Mouse (Mus musculus) limb, embryonic 14.5 days (tissue): ENCODE measurements around the gene Rab19. TPM values are rescaled to one million over a fixed set of nuclear protein-coding genes. Genes with fewer than 3 reads are reported as not detected.
"Not testable (repeated sequence)": the region's sequence is repeated elsewhere in the genome, so short reads cannot be mapped to it uniquely, and the experiment has no call there.

Source experiments
- ATAC-seq: fragments of 200-750 bp; cut with Nextera tagmentation; 2 replicates; pipeline ENCODE4 v1.8.0; 2017; ENCODE audit warnings: low read depth, moderate number of reproducible peaks, moderate TSS enrichment; ENCODE audit not compliant: low FRiP score
- DNase-seq: peaks from one replicate; pipeline ENCODE4 v3.0.0-alpha.2; 2015; ENCODE audit warnings: low spot score
- H3K27ac ChIP-seq: fragments of 300-500 bp; sonication (generic); replicated peaks from 2 replicates; pipeline ENCODE4 v1.5.1; 2014; ENCODE audit warnings: low read depth, mild to moderate bottlenecking, low read length, moderate library complexity, mixed read lengths
- H3K27me3 ChIP-seq: fragments of 300-500 bp; sonication (generic); 2 replicates; pipeline ENCODE4 v1.6.1; 2014; ENCODE audit warnings: low read length, mixed read lengths; ENCODE audit not compliant: control insufficient read depth, insufficient read depth
- H3K36me3 ChIP-seq: fragments of 300-500 bp; sonication (generic); 2 replicates; pipeline ENCODE4 v1.6.1; 2014; ENCODE audit warnings: mild to moderate bottlenecking, low read length, moderate library complexity, mixed read lengths; ENCODE audit not compliant: control insufficient read depth, insufficient read depth
- H3K4me1 ChIP-seq: fragments of 300-500 bp; sonication (generic); 2 replicates; pipeline ENCODE4 v1.6.1; 2014; ENCODE audit warnings: antibody characterized with exemption, low read length, mixed read lengths; ENCODE audit not compliant: control insufficient read depth, insufficient read depth
- H3K4me2 ChIP-seq: fragments of 300-500 bp; sonication (generic); replicated peaks from 2 replicates; pipeline ENCODE4 v1.6.1; 2014; ENCODE audit warnings: low read depth, mild to moderate bottlenecking, low read length, moderate library complexity; ENCODE audit not compliant: severe bottlenecking
- H3K4me3 ChIP-seq: fragments of 300-500 bp; sonication (generic); replicated peaks from 2 replicates; pipeline ENCODE4 v1.5.1; 2014; ENCODE audit warnings: low read length
- H3K9ac ChIP-seq: fragments of 300-500 bp; sonication (generic); 2 replicates; pipeline ENCODE4 v1.6.1; 2014; ENCODE audit warnings: mild to moderate bottlenecking, low read depth, low read length, moderate library complexity; ENCODE audit not compliant: severe bottlenecking
- H3K9me3 ChIP-seq: fragments of 300-500 bp; sonication (generic); 2 replicates; pipeline ENCODE4 v1.6.1; 2016; ENCODE audit warnings: low read length; ENCODE audit not compliant: control insufficient read depth
- POLR2A ChIP-seq: fragments of 200-500 bp; IDR thresholded peaks from 2 replicates; pipeline ENCODE4 v1.8.0; 2012; ENCODE audit warnings: inconsistent platforms, mild to moderate bottlenecking, moderate library complexity, borderline replicate concordance; ENCODE audit not compliant: insufficient read depth, insufficient read length; ENCODE audit errors: extremely low read depth
- WGBS: fragments of 180-500 bp; shearing (Covaris S2); extraction: QIAGEN DNeasy Blood & Tissue Kit; methylation state at CpG from one replicate; pipeline ENCODE4 v1.1.7; 2014; 5-methylcytosine and 5-hydroxymethylcytosine counted together
- polyA plus RNA-seq, 2 experiments: library from polyadenylated mRNA; depleted of rRNA in 1 of 2; stranded (reverse) in 1 of 2; unstranded in 1 of 2; fragments of >200 nt; fragmentation: Nextera tagmentation in 1 of 2; extraction: Ambion mirVana in 1 of 2; gene quantifications; 2 replicates each; pipeline versions ENCODE4 v1.2.1 to v1.2.3; 2012 to 2014

Rab19 gene
- polyA plus RNA-seq, 2 experiments, result 0.52 to 1.3 TPM

GRCm38 (mm10) chr6:39433174-39433573, 52.2 kb downstream of the Rab19 start:
- no peak for ATAC-seq
- no peaks in the 10 kb centered on the region for H3K36me3 ChIP-seq
- 88% methylated on average over 4 of the region's 4 CpGs for WGBS
- no peak overlapping the region for H3K4me2 ChIP-seq
- DNase-seq, result no peak
- H3K9me3 ChIP-seq, result no peaks in the 10 kb centered on the region
- no peaks in the 10 kb centered on the region for H3K27me3 ChIP-seq
- H3K9ac ChIP-seq, result no peak overlapping the region
- H3K27ac ChIP-seq, result no peak overlapping the region
- TF ChIP-seq POLR2A, result no peak
- H3K4me3 ChIP-seq, result no peak overlapping the region
- no peaks in the 10 kb centered on the region for H3K4me1 ChIP-seq

- ATAC-seq, result no peak
Measured at GRCm38 (mm10) chr6:39433701-39434100, 52.7 kb downstream of the Rab19 start.

GRCm38 (mm10) chr6:39434111-39434885, 53.3 kb downstream of the Rab19 start:
- no peaks in the 10 kb centered on the region for H3K9me3 ChIP-seq
- TF ChIP-seq POLR2A, result no peak
- H3K27ac ChIP-seq, result no peak overlapping the region
- H3K36me3 ChIP-seq, result no peaks in the 10 kb centered on the region
- DNase-seq, result no peak
- no peak overlapping the region for H3K4me3 ChIP-seq
- no peaks in the 10 kb centered on the region for H3K27me3 ChIP-seq
- WGBS, result 69% methylated on average over 2 of the region's 2 CpGs
- no peak for ATAC-seq
- no peak overlapping the region for H3K9ac ChIP-seq
- no peak overlapping the region for H3K4me2 ChIP-seq
- H3K4me1 ChIP-seq, result no peaks in the 10 kb centered on the region

More at GRCm38 (mm10) chr6:39433701-39434100, 52.7 kb downstream of the Rab19 start:
- Histone ChIP-seq H3K36me3 (no peaks in the 10 kb centered on the region), H3K4me1 (no peaks in the 10 kb centered on the region), H3K4me3 (no peak overlapping the region), H3K27ac (no peak overlapping the region), H3K9me3 (no peaks in the 10 kb centered on the region), H3K4me2 (no peak overlapping the region), H3K9ac (no peak overlapping the region), H3K27me3 (no peaks in the 10 kb centered on the region)
- no peak for TF ChIP-seq POLR2A
- no peak for DNase-seq

- no peaks in the 10 kb centered on the region for H3K9me3 ChIP-seq
- H3K4me3 ChIP-seq, result no peak overlapping the region
- no peaks in the 10 kb centered on the region for H3K4me1 ChIP-seq
- 69% methylated on average over 2 of the region's 2 CpGs for WGBS
- H3K27me3 ChIP-seq, result no peaks in the 10 kb centered on the region
- ATAC-seq (no peak), DNase-seq (no peak)
- H3K36me3 ChIP-seq, result no peaks in the 10 kb centered on the region
- no peak overlapping the region for H3K4me2 ChIP-seq
- TF ChIP-seq POLR2A, result no peak
- no peak overlapping the region for H3K27ac ChIP-seq
- no peak overlapping the region for H3K9ac ChIP-seq
Measured at GRCm38 (mm10) chr6:39434886-39435492, 54.0 kb downstream of the Rab19 start.

GRCm38 (mm10) chr6:39435875-39436274, 54.9 kb downstream of the Rab19 start:
- Histone ChIP-seq H3K4me3 (no peak overlapping the region), H3K36me3 (no peaks in the 10 kb centered on the region), H3K27me3 (no peaks in the 10 kb centered on the region), H3K9me3 (no peaks in the 10 kb centered on the region), H3K27ac (no peak overlapping the region), H3K9ac (no peak overlapping the region), H3K4me1 (no peaks in the 10 kb centered on the region), H3K4me2 (no peak overlapping the region)
- ATAC-seq (no peak), DNase-seq (no peak)
- WGBS, result 84% methylated on average over 5 of the region's 5 CpGs
- no peak for TF ChIP-seq POLR2A

GRCm38 (mm10) chr6:39437519-39437918, 56.5 kb downstream of the Rab19 start:
- H3K9me3 ChIP-seq, H3K4me2 ChIP-seq, H3K27me3 ChIP-seq, H3K36me3 ChIP-seq, ATAC-seq, H3K4me3 ChIP-seq, H3K9ac ChIP-seq, DNase-seq, H3K27ac ChIP-seq, H3K4me1 ChIP-seq: not testable (repeated sequence)
- WGBS, result 90% methylated on average over 6 of the region's 6 CpGs

Other genes with a start within 250 kb of the Rab19 start
- gene Kdm7a, start 174.4 kb upstream of the Rab19 start, polyA plus RNA-seq (2012; rRNA removed), result 6.3 and 6.8 TPM in 2 replicates
- 6.4 and 7.5 TPM in 2 replicates for gene Kdm7a, start 174.4 kb upstream of the Rab19 start, polyA plus RNA-seq (2014; fragmentation: Nextera tagmentation; extraction: Ambion mirVana)
- gene Slc37a3, start 3.5 kb upstream of the Rab19 start, polyA plus RNA-seq (2012; rRNA removed), result 42.8 and 43.9 TPM in 2 replicates
- 62.6 and 71.2 TPM in 2 replicates for gene Slc37a3, start 3.5 kb upstream of the Rab19 start, polyA plus RNA-seq (2014; fragmentation: Nextera tagmentation; extraction: Ambion mirVana)
- gene Mkrn1, start 39.3 kb downstream of the Rab19 start, polyA plus RNA-seq (2012; rRNA removed), result 30.9 and 31.2 TPM in 2 replicates
- 61.8 and 66.6 TPM in 2 replicates for gene Mkrn1, start 39.3 kb downstream of the Rab19 start, polyA plus RNA-seq (2014; fragmentation: Nextera tagmentation; extraction: Ambion mirVana)
- 52.2 and 60.1 TPM in 2 replicates for gene Dennd2a, start 176.7 kb downstream of the Rab19 start, polyA plus RNA-seq (2012; rRNA removed)
- 28.3 and 31.6 TPM in 2 replicates for gene Dennd2a, start 176.7 kb downstream of the Rab19 start, polyA plus RNA-seq (2014; fragmentation: Nextera tagmentation; extraction: Ambion mirVana)
- gene Adck2, start 192.7 kb downstream of the Rab19 start, polyA plus RNA-seq (2012; rRNA removed), result 17.0 and 19.3 TPM in 2 replicates
- 38.4 and 41.1 TPM in 2 replicates for gene Adck2, start 192.7 kb downstream of the Rab19 start, polyA plus RNA-seq (2014; fragmentation: Nextera tagmentation; extraction: Ambion mirVana)
- gene Gm42420, start 204.6 kb downstream of the Rab19 start, polyA plus RNA-seq (2012; rRNA removed), result 0.59 and 1.2 TPM in 2 replicates
- gene Gm42420, start 204.6 kb downstream of the Rab19 start, polyA plus RNA-seq (2014; fragmentation: Nextera tagmentation; extraction: Ambion mirVana), result 1.2 and 1.7 TPM in 2 replicates
- gene Ndufb2, start 211.4 kb downstream of the Rab19 start, polyA plus RNA-seq (2012; rRNA removed), result 148 and 234 TPM in 2 replicates
- 347 and 358 TPM in 2 replicates for gene Ndufb2, start 211.4 kb downstream of the Rab19 start, polyA plus RNA-seq (2014; fragmentation: Nextera tagmentation; extraction: Ambion mirVana)